Mouse (Mus musculus): ENCODE data around the gene Rom1. TPM values are rescaled to one million over a fixed set of nuclear protein-coding genes. Genes with fewer than 3 reads are reported as not detected.

Gene Rom1
- polyA plus RNA-seq, 1 experiment = 8.3 TPM

DNA sequence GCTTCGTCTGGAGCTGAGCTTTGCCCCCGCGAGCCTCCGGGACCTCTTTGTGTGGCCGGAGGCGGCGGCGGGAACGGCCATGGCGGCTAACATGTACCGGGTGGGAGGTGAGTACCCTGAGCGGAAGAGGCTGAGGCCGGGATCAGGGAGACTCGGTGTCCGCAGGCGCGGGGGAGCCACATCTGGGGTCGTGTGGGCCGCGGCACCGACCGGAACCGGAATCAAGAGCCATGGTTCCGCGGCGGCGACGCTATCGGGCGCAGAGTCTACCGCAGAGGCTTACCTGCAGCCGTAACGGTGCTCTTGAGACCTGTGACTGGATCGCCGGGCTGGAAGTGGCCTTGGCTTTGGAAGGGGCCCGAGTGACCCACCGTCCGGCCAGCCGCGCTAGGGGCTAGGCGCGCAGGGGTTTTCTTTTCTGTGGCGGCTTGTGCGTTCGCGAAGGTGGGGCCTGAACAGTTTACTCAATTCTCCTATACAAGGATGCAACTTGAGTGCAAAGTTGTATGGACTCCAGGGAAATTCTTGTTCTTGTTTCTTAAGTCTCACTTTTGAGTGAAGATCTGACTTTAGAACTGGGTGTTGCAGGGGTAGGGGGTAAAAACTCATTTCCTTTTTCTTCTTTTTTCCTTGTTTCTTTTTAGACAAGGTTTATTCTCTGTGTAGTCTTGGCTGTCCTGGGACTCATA lies 13.3 kb upstream of the Rom1 start:
- no peak for DNase-seq (ENCODE audit: extremely low spot score in 1 of 2, low spot score in 1 of 2)

DNA sequence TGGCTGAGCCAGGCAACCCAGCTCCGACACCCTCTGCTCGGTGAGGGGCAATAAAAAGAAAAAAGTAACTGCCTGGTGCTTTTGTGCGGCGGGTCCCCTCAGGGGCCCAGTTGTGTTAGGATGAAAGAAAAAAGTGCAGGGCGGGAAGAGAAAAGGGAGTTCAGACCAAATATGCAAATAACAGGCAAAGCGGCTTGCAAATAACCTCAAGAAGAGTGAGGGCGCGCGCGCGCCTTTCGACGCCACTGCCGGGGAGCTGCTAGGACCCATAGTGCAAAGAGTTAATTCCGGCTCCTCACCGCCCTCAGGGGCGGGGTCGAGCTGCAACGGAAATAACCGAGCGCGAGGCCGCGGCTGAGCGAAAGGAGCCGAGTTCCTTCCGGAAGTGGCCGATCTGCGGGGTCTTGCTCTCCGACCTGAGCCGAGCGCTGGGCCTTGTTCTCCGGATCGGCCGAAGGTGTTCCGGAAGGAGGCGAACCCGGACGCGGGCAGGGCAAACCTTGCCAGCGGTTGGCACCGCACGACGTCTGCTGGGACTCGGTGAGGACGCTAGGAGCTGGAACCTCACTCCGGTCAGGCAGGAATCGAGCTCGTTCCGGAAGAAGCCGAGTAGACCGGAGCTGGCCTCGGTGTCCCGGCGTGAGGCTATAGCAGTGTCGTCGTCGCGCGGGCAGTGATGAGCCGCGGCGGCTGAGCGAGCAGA lies 12.5 kb upstream of the Rom1 start, which contains the start of gene Mta2:
Gene Mta2, plus strand, starts transcription at position 361 of the 703 bp plus-strand sequence.
- peak; percentile 85 to 95 for DNase-seq (ENCODE audit: extremely low spot score in 1 of 2, low spot score in 1 of 2)

DNA sequence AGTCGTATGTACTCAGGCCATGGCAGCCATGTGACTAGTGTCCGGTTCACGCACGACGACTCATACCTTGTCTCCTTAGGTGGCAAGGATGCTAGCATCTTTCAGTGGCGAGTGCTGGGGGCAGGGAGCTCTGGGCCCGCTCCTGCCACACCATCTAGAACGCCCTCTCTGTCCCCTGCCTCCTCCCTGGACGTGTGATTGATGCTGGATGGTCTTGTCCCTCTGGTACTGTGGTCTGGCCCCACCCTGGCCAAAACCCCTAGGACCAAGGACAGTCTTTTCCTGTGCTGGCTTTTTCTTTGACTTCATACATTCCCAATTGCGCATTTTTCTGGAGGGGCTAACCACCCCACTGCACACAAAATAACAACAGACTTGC lies 12.0 kb upstream of the Rom1 start:
- DNase-seq (ENCODE audit: extremely low spot score in 1 of 2, low spot score in 1 of 2) = no peak

DNA sequence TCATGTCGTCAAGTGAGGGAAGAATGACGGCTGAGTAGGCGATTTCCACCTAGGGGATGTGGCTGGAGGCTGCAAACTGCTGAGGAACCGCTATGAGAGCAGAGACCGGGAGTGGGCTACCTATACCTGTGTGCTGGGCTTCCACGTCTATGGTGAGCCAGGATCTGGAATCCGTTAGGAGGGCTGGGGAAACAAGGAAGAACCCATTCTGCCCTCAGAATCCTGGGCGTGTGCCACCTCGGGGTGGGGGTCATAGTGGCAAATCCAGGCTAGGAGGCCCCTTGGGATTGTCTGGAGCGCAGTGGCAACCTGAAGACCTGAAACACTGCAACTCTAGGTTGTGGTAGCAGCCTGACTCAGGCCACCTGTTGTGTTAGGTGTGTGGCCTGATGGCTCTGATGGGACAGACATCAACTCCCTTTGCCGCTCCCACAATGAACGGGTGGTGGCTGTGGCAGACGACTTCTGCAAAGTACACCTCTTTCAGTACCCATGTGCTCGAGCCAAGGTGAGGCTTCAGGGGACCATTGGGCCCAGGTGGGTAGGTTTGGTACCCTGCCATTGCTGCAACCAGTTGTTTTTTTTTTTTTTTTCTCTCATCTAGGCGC lies 11.5 kb upstream of the Rom1 start:
- DNase-seq (ENCODE audit: extremely low spot score in 1 of 2, low spot score in 1 of 2) = no peak

DNA sequence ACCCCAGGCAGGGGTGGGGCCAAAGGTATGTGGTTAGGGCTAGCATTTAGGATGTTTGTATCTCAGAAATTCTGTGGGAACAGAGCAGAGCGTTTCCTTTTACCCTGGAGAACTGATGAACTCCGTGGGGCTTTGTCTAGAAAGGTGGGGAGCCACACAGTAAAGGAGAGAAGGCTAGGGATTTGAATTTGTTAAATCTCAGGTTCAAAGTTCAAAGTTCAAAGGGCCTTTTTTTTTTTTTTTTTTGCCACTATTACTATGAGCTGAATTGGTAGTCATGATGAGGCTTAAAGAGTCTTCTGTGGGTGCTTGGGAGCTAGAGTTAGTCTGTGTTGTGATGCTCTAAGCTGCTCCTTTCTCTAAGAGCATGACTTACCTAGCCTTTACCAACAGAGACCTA lies 7.6 kb upstream of the Rom1 start:
- DNase-seq (ENCODE audit: extremely low spot score in 1 of 2, low spot score in 1 of 2) = no peak

DNA sequence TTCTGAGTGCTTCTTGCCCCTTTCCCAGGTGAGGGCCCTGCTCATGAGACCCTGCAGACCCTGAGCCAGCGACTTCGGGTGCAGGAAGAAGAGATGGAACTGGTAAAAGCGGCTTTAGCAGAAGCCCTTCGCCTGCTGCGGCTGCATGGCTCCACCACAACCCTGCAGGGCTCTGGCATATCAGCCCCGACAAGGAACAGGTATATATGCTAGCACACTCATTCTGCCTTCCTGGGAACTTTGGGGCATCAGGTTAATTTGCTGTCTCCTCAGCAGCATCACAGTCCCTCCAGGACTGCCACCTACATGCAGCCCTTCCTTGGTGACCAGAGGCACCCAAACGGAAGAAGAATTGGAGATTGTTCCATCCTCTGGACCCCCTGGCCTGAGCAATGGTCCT lies 1.6 kb upstream of the Rom1 start:
- no peak for DNase-seq (ENCODE audit: extremely low spot score in 1 of 2, low spot score in 1 of 2)

DNA sequence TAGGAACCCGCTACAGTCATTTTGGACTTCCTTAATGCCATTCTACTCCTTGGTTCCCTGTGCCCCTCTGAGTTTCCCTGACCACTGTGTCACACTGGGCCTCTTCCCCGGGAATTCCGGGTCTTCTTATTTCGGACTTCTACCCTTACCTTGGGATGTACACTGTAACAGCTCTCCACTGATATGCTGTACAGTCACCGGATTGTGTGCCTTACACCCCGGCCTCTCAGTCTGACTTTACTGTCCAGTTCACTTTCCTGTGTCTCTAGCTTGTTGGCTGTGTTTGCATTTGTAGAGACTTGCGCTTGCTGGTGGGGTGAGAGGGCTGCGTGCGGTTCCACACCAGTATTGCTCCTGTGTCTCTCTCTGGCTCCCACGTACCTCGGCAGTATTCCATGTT lies 961 bp upstream of the Rom1 start:
- no peak for DNase-seq (ENCODE audit: extremely low spot score in 1 of 2, low spot score in 1 of 2)

DNA sequence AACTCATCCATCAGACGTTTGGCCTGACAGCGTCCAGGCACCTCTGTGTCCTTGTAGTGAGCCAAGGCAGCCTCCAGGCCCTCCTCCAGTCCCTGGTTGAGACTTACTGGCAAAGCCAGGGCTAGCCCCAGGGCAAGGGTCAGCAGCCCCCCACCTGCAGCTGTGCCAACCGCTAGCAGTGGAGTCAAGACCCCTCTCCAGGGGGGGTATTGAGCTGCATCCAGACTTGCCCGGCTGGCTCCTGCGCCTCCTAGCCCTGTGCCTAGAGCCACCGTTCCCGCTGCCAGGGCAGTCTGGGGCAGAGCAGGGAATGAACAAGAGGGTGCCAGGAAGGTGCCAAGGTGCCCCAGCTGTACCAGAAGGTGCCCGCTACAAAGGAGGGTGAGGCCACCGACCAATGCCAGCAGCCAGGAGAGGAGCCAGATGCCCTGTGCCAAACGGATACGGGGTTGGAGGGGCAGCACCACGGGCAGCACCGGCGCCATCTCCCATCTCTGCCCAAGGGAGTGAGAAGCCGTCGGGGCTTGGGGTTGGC lies 400 bp downstream of the Rom1 start:
- no peak for DNase-seq (ENCODE audit: extremely low spot score in 1 of 2, low spot score in 1 of 2)

DNA sequence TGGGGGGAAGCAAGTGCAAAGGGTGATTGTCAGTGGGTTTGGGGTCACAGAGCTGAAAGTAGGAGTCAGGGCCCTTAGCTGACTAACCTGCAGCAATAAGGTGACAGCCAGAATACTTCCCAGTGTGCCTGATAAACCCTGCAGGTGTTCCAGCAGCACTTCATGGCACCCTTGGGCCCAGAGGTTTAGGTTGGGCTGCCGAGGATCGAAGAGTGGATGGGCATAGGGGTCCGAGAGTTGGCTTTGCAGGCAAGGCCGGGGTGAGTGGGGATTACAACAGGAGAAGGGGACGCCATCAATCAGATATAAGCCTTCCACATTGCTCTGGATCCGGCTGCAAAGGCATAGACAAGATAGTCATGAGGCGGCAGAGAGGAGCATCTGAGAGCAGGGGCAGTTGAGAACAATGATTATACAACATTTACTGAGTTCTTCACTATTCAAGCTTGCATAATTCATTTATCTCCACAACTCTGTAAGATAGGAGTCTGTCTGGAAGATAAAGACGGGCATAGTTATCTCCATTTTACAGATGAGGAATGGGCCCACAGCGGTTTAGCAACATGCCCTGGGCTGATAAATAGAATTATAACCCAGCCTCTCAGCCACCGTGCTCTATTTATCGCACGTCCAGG lies 1.1 kb downstream of the Rom1 start:
- DNase-seq (ENCODE audit: extremely low spot score in 1 of 2, low spot score in 1 of 2) = no peak

DNA sequence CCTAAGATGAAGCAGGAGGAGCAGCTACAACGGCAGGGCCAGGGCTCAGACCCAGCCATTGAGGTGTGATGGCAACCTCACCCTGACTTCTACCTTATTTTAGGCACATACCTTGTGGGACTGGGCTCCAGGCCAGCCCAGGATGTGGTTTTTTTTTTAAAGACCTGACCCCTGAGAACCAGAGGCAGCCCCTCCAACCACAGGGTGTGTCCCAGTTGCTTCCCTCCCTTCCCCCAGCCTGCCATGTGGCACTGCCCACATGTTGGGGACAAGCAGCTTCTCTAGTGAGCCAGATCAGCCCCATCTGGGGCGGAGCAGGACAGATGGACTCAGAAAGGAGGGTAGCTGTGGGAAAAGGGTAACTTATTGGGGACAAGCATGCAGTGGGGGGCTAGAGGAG lies 2.4 kb downstream of the Rom1 start:
- DNase-seq (ENCODE audit: extremely low spot score in 1 of 2, low spot score in 1 of 2) = no peak

DNA sequence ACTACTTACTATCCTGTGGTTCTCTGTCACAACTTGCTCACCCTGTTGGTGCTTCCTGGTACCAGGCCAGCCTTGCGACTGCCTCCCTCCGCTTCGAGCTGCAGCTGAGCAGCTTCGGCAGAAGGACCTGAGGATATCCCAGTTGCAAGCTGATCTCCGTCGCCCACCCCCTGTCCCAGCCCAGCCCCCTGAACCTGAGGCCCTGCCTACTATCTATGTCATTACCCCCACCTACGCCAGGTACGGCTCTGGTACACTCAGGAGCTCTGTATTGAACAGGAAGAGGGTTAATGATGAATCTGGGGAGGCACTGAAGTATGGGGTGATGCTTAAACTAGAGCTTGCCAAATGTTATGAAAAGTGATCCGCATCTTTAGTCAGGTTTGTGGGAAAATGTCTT lies 7.4 kb downstream of the Rom1 start:
- DNase-seq (ENCODE audit: extremely low spot score in 1 of 2, low spot score in 1 of 2) = no peak

DNA sequence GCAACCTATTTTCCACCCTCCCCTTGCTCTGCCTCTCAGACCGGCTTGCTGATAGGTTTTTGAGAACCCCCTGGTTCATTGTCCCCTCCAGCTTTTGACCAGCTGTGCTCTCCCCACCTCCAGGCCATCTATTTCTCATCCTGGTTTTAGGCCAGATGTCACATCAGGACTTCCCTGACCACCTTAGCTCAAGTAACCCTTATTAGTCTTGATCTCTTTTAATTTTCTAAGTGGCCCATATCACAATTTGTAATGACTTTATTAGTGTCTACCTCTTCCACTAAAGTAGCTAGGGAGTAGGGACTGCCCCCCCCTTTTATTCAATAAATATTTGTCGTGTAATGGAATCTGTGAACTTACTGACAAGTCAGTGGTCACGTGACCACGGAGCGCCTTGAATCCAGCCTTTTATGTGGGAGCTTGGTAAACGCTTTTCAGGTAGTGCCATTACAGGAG lies 8.3 kb downstream of the Rom1 start:
- no peak for DNase-seq (ENCODE audit: extremely low spot score in 1 of 2, low spot score in 1 of 2)

DNA sequence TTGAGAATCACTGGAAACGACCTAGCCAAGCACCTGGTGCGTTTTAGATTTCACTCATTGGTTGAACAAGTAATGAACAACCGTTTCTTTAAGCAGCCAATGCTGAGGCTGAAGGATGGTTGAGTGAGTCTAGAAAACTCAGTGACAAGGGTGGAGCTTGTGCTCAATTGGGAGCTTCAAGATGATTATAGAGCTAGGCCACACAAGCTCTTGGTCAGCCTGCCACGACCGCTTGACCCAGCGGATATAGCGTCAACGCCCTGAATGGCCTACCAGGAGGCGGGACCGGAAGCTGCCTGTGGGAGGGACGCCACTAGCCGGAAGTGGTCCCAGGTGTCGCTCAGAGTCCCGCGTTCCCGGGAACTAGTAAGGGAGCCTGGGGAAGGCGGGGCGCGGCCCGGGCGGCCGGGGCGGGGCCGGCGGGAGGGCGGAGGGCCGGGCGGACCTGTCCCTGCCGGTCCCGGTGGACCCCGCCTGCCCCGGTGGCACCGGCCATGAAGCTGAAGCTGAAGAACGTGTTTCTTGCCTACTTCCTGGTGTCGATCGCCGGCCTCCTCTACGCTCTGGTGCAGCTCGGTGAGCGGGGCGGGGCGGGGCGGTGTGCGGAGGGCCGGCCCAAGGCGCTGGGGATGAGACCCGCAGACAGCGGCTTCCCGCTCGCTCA lies 9.0 kb downstream of the Rom1 start, which contains the start of gene B3gat3:
Gene B3gat3, plus strand, starts transcription at position 302 of the 664 bp plus-strand sequence.
- peak; percentile 91 to 95 for DNase-seq (ENCODE audit: extremely low spot score in 1 of 2, low spot score in 1 of 2)

DNA sequence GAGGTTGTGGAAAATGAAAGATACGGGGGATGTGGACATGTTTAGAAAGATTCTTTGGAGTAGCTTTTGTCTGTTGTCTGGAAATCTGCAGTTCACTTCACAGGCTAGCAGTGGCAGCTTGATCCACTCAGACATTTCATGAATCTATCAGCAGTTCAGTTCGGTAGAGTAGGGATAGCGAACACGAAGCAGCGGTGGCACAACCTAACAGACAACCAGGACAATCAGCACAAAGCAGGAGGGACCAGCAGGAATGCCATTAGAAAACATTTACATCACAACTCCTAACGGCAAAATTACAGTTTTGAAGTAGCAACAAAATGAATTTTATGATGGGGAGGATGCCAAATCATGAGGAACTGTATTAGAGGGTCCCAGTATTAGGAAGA lies 9.5 kb downstream of the Rom1 start:
- no peak for DNase-seq (ENCODE audit: extremely low spot score in 1 of 2, low spot score in 1 of 2)

DNA sequence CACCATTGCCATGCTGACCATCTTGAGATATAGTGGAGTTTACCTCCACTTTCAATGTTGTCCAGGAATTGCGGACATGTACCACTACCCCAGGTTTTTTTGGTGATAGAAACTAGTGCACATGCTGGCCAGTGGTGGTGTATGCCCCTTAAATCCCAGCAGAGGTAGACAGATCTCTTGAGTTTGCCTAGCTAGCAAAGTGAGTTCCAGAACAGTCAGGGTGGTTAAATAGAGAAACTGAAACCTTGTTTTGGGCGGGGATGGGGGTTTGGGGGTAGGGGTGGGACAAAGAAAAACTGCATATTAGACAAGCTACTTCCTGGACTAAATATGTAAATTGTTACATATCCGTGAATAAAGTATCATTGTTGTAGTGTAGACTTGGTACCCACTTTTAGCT lies 10.2 kb downstream of the Rom1 start:
- no peak for DNase-seq (ENCODE audit: extremely low spot score in 1 of 2, low spot score in 1 of 2)

DNA sequence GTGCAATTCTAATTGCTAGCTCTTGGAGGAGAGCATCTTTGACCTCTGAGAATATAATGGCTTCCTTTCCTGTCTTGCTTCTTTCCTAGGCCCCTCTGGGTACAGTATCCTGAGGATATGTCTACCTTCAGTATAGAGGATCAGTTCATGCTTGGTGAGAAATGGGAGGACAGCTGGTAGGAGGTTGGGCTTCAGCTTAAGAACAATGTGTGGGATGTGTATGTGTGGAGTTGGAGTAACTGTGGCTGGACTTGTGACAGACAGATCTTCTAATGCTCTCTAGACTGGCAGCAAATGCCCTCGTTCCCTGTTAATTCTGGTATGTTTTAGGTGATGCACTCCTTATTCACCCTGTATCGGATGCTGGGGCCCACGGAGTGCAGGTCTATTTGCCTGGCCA lies 14.9 kb downstream of the Rom1 start:
- peak in 1 of 2 experiments; percentile 42 for DNase-seq (ENCODE audit: extremely low spot score in 1 of 2, low spot score in 1 of 2)

DNA sequence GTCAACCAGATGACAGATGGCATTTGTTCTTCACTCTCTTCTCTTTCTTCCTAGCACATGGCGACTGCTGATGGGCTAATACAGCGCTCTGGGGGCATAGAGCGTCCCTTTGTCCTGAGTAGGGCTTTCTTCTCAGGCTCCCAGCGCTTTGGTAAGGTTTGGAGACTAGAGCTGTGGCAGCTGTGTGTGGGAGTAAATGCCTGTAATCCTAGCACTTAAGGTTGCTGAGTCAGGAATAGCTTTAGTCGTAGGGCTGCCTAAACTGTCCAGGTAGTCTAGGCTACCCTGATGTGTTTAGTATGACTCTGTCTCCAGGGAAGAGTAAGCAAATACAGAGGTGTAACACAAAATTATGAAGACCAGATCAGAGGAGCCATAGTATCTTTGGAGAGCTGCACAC lies 17.3 kb downstream of the Rom1 start:
- DNase-seq (ENCODE audit: extremely low spot score in 1 of 2, low spot score in 1 of 2) = peak in 1 of 2 experiments; percentile 60

DNA sequence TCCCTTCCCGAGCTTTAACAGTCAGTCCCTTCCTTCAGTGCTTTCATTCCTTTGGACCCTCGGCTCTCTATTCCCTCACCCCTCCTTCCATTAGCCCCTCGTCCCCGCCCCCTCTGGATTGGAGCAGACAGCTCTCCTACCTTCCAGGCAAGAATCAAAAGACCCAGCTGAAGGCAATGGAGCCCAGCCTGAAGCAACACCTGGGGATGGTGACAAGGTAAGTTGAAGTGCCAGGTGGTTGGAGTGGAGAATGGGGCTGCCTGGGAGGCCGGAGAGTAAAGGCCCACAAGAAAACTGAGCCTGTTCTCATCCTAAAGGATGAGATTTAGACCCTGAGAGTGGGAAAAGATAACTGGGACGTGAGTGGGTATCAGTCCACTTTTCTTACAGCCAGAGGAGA lies 20.6 kb downstream of the Rom1 start:
- no peak for DNase-seq (ENCODE audit: extremely low spot score in 1 of 2, low spot score in 1 of 2)

DNA sequence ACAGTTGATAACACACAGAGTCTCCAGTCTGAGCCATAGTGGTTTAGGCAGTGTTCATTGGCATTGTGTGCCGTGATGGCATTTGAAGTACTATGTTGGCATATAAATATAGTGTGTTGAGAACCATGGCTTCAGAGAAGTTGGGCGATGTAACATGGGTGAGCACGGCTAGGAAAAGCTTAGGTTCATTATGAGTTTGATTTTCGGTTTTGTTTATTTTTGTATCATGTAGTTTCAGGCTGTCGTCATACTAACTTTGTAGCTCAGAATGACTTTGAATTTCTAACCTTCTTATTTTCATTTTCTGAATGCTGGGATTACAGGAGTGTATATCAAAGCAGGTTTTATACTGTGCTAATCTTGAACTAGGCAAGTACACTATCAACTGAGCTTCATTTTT lies 25.7 kb downstream of the Rom1 start:
- DNase-seq (ENCODE audit: extremely low spot score in 1 of 2, low spot score in 1 of 2) = no peak

DNA sequence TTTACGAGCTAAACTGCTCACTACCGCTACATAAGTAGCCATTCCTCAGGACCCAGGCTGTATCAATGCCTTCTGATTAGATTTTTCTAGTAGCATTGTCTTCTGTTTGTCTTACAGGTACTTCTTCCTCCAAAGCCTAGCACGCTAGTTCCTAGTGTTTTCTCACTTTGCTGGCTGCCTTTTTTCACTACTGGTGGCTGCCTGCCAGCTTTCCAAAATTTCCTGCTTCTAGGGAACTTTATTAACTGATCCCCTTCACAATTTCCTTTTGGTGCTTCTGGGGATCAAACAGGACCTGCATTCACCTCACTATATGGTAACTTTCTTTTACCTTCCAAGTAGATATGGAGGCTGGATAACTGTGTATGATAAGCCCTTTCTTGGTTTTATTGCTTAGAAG lies 30.1 kb downstream of the Rom1 start:
- no peak for DNase-seq (ENCODE audit: extremely low spot score in 1 of 2, low spot score in 1 of 2)

DNA sequence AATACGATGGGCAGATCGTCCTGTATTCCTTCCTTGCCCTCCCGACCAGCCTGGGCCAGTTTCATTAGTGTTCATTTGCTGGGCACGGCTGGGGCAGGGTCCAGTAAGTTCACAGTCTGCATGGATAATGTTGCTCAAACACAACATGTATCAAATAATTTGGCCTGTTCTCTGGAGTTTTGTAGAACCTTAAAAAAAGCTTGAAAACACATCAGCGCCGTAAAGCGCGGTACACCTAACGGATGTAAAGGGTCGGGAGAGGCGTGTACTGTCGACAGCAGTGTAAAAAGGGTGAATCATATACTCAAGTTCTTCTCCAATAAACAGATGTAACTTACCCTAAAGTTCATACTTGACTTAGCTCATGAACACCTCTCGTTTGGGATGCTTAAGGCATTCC lies 30.6 kb downstream of the Rom1 start:
- DNase-seq (ENCODE audit: extremely low spot score in 1 of 2, low spot score in 1 of 2) = no peak
